Mouse (Mus musculus) T-helper 17 cell (primary cell): ENCODE data around the gene Tnp1.

Source experiments
- in situ Hi-C, 2 experiments: fragments of 300-600 bp; cut with MboI, MseI; formaldehyde crosslinking; loops; 1 replicate in 1 of 2; 2 replicates in 1 of 2; pipeline ENCODE4 v1.15.1; 2025; ENCODE audit warnings: high pct_unique_total_duplicates in 2 of 2

Tnp1 gene

GRCm38 (mm10) chr1:73006847-73007246, 8.9 kb downstream of the Tnp1 start:
- in situ Hi-C loops, result no loop called here

DNA sequence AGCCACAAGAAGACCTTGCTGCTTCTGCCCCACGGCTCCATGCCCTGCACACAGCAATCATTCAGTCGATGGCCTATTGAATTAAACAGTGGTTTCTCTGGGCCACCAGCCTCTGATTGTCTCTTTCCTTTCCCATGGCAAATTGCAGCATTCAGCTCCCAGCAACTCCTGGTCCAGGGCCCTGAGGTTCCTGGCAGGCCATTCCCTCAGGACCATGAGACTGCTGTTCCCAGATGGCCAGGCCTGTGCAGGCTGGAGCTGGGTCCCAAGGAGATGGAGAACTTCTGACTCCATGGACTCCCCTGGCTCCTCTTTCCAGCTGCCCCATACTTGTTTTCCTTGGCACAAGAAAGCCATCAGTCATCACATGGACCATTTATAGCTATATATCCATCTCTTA, 10.8 kb downstream of the Tnp1 start:
- in situ Hi-C loops, result no loop called here

DNA sequence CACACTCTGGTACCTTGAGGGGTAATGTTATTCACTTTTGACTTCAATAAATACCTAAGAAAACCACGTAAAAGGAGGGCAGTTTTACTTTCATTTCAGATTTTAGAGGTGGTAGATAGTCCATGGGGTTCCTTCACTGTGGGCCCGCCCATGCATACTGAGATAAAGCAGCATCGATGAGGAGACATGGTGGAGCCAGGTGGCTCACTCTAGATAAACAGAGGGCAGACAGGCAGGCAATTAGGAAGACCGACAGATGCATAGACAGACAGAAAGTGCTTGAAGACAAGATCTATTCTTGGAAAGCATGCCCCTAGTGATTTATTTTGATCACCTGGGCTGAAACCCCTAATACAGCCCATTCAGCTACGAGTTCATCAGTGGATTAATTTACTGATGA, 13.1 kb downstream of the Tnp1 start:
- in situ Hi-C loops, result no loop called here

DNA sequence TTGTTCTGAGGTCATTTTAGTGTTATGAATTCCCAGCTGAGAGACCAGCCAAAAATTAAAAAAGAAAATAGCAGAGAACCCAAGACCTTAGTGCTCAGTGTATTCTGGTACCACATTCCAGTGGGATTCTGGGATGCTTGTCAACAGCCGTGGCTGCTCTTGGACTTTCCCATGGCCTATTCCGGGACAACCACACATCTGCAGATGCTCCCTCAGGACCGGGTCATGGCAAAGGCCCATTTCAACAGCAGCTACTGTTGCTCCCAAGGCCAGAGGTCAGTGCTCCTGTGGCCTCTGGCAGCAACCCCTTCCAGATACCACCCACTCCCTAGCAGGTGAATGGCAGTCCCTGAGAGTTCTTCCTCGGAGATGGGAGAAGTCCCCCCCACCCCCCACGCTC, 13.7 kb downstream of the Tnp1 start:
- in situ Hi-C loops, result no loop called here

- in situ Hi-C loops, result no loop called here
These were observed 20.8 kb downstream of the Tnp1 start for GRCm38 (mm10) chr1:72994751-72995528.

DNA sequence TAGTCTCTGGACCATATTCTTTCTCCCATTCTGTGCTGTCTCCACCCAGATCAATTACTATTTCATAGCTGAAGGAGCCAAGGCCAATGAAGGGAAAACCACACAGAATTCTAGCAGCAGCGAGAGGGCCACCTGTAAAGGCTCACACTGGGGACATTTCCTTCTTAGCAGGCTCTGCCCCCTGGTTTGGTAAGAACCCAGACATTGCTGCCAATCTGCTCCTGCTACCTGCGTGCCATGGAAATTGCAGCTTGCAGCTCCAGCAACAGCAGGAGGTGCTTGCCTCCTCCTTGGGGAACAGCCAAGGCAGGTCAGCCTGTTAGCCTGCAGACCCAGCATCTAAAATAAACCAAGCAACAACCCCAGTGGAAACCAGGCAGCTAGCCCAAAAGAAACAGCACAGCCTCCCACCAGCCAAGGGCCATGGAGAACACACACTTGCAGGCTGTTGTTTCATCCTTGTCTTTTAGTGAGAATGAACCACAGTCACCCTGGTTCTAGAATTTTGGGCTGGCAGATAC, 22.7 kb downstream of the Tnp1 start:
- in situ Hi-C loops, result no loop called here

DNA sequence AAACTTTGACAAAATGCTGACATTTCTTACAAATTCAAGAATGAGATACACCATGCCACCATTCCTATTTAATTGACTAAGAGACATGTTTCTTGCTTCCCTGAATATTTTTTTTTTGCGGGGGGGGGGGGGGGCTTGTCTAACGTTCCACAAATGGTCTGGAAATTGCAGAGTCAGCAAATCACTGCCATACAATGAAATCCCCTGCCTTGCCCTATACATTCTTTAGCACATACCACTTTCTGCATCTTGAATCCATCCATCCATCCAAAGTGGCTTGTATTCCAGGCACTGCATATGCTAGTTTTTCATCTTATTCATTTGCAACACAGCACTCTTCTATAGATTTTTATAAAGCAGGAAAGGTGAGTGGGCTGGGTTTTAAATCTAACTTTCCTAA, 23.5 kb downstream of the Tnp1 start:
- in situ Hi-C loops, result no loop called here

- in situ Hi-C loops, result no loop called here
These were observed 26.8 kb downstream of the Tnp1 start for GRCm38 (mm10) chr1:72988904-72989303.

- in situ Hi-C loops, result no loop called here
These were observed 29.0 kb downstream of the Tnp1 start for GRCm38 (mm10) chr1:72986715-72987114.

DNA sequence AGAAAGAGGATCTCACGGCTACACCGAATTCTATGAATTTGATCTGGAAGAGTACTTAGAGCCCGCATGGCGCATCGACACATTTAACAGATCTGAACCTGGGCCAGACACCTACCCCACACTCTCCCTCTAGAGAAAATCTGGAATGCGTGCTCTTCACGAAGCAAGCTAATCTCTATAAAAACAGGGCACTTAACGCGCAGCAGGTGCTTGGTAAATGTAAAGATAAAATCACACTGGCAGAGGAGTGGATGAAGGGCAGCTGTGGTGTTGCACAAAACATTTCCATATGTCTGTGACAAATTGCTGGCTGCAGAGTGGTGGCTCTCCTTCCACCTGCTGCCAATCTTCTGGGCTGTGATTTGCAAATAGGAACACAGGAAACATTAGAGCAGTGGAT, 36.8 kb downstream of the Tnp1 start:
- in situ Hi-C loops, result no loop called here

- in situ Hi-C loops, result no loop called here
These were observed 41.5 kb downstream of the Tnp1 start for GRCm38 (mm10) chr1:72974226-72974625.

DNA sequence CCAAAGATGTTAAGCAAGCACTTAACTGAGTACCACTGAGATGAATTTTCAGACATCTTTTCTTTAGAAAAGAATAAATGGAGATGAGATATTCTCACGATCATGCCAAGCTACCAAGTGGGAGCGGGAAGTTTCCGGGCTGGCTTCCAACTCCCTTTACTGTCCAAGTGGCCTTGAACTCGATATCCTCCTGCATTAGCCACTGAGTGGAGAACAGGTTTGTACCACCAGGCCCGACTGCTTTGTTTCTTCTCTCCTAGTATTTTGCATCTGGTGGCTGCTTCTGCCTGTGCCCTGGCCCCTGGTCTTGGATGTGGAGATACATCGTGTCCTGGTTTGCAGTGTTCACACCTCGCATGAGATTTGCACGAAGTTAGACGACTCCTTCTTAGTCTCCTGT, 45.2 kb downstream of the Tnp1 start:
- in situ Hi-C loops, result no loop called here

- in situ Hi-C loops, result no loop called here
These were observed 46.4 kb downstream of the Tnp1 start for GRCm38 (mm10) chr1:72969113-72969812.

- in situ Hi-C loops, result no loop called here
These were observed 49.3 kb downstream of the Tnp1 start for GRCm38 (mm10) chr1:72966423-72966822.
